8 mouse cellular contexts compared by ENCODE assay signal in genomic region chr4:156255078-156255839, GRCm38 (mm10). TPM values are rescaled to one million over a fixed set of nuclear protein-coding genes. Genes with fewer than 3 reads are reported as not detected.
DNase-seq lines count a peak whose midpoint lies in the region; ATAC-seq lines count a peak whose summit lies in the region.

Gene Samd11 (minus strand): TSS chr4:156255657.

- H3K4me3 ChIP-seq in heart, embryonic 16.5 days (ENCODE audit: low read length), result peak within 1 kb of the TSS; percentile 40
- H3K4me3 ChIP-seq in embryonic facial prominence, embryonic 11.5 days (ENCODE audit: low read depth, low read length), result no peak within 1 kb of the TSS
- 0 out of 2 replicates have a peak within 1 kb of the TSS, but pooled peaks have one; percentile 5 for H3K4me3 ChIP-seq in intestine, embryonic 16.5 days (ENCODE audit: low read length)

- peak within 1 kb of the TSS; percentile 60 for H3K4me2 ChIP-seq in heart, embryonic 16.5 days (ENCODE audit: low read depth, low read length)
- H3K4me2 ChIP-seq in embryonic facial prominence, embryonic 11.5 days (ENCODE audit: low read depth, low read length), result no peak within 1 kb of the TSS; the same call in 1 of the 2 replicates
- H3K4me2 ChIP-seq in intestine, embryonic 16.5 days (ENCODE audit: low read depth, low read length), result peak within 1 kb of the TSS; percentile 15; the same call in 1 of the 2 replicates

- 4% methylated on average over 26 of the region's 26 CpGs for WGBS in heart, embryonic 16.5 days
- WGBS in embryonic facial prominence, embryonic 11.5 days, result 2% methylated on average over 26 of the region's 26 CpGs
- 8% methylated on average over 26 of the region's 26 CpGs for WGBS in intestine, embryonic 16.5 days

- no peaks in the 10 kb centered on the region for H3K9me3 ChIP-seq in heart, embryonic 16.5 days (replicated peaks; ENCODE audit: control insufficient read depth, low read length)
- no peaks in the 10 kb centered on the region for H3K9me3 ChIP-seq in embryonic facial prominence, embryonic 11.5 days (replicated peaks; ENCODE audit: control insufficient read depth, low read length)
- H3K9me3 ChIP-seq in intestine, embryonic 16.5 days (ENCODE audit: control insufficient read depth, low read length), result no peaks in the 10 kb centered on the region

- no peak within 1 kb of the TSS for H3K27ac ChIP-seq in heart, embryonic 16.5 days (ENCODE audit: low read length)
- no peak within 1 kb of the TSS for H3K27ac ChIP-seq in embryonic facial prominence, embryonic 11.5 days (replicated peaks; ENCODE audit: low read depth, low read length)
- H3K27ac ChIP-seq in intestine, embryonic 16.5 days (ENCODE audit: low read length), result no peak within 1 kb of the TSS

- no peaks in the 10 kb centered on the region for H3K36me3 ChIP-seq in heart, embryonic 16.5 days (ENCODE audit: control insufficient read depth, insufficient read depth)
- no peaks in the 10 kb centered on the region for H3K36me3 ChIP-seq in embryonic facial prominence, embryonic 11.5 days (replicated peaks; ENCODE audit: control insufficient read depth, insufficient read depth, low read depth, low read length)
- no peaks in the 10 kb centered on the region for H3K36me3 ChIP-seq in intestine, embryonic 16.5 days (ENCODE audit: control insufficient read depth, insufficient read depth, low read length)

- peaks cover 30% of the 10 kb centered on the region for H3K27me3 ChIP-seq in heart, embryonic 16.5 days (ENCODE audit: control insufficient read depth, insufficient read depth, low read length)
- peaks cover 16% of the 10 kb centered on the region for H3K27me3 ChIP-seq in embryonic facial prominence, embryonic 11.5 days (ENCODE audit: control insufficient read depth, insufficient read depth, low read length)
- H3K27me3 ChIP-seq in intestine, embryonic 16.5 days (replicated peaks; ENCODE audit: control insufficient read depth, insufficient read depth, low read length), result peaks cover 26% of the 10 kb centered on the region

- DNase-seq in heart, postnatal 14 days, result no peak
- peak; percentile 8 for DNase-seq in embryonic facial prominence, embryonic 11.5 days (ENCODE audit: low spot score)
- peak; percentile 10 to 26 for DNase-seq in natural killer cell, adult 2 months (ENCODE audit: low spot score in 2 of 2)
- no peak for DNase-seq in cerebellum, adult 11 months
- no peak for DNase-seq in layer of hippocampus, postnatal 25 days (ENCODE audit: extremely low spot score in 1 of 2, low spot score in 1 of 2)

- H3K9ac ChIP-seq in heart, embryonic 16.5 days (ENCODE audit: low read length), result no peak within 1 kb of the TSS
- no peak within 1 kb of the TSS for H3K9ac ChIP-seq in embryonic facial prominence, embryonic 11.5 days (replicated peaks; ENCODE audit: low read length)
- H3K9ac ChIP-seq in intestine, embryonic 16.5 days (ENCODE audit: low read depth, low read length), result no peak within 1 kb of the TSS

- H3K4me1 ChIP-seq in heart, embryonic 16.5 days (ENCODE audit: control insufficient read depth, insufficient read depth, low read length), result peaks cover 10% of the 10 kb centered on the region; the same call in 1 of the 2 replicates
- no peaks in the 10 kb centered on the region; the same call in 1 of the 2 replicates for H3K4me1 ChIP-seq in embryonic facial prominence, embryonic 11.5 days (ENCODE audit: control insufficient read depth, insufficient read depth, low read length)
- H3K4me1 ChIP-seq in intestine, embryonic 16.5 days (ENCODE audit: control insufficient read depth, insufficient read depth, low read length), result peaks cover 10% of the 10 kb centered on the region

- intact Hi-C loops in heart, postnatal 14 days (cut with DNase I), result no loop called here

- ATAC-seq in heart, embryonic 16.5 days (replicated peaks; ENCODE audit: extremely low read depth, insufficient read depth, low FRiP score), result no peak; the same call in 1 of the 2 replicates
- ATAC-seq in embryonic facial prominence, embryonic 11.5 days (replicated peaks; ENCODE audit: insufficient number of reproducible peaks, low FRiP score, low TSS enrichment, low read depth), result 0 out of 2 replicates have a peak, but pooled peaks have one; percentile 36
- ATAC-seq in intestine, embryonic 16.5 days, result peak; percentile 55
- no peak; the same call in 1 of the 2 replicates for ATAC-seq in frontal cortex, adult (ENCODE audit: low TSS enrichment)

RNA-seq across cellular contexts. Expression of gene Samd11, which starts in this region (rescaled TPM):
- 0.26 and 0.60 TPM in 2 replicates for polyA plus RNA-seq in heart, embryonic 16.5 days (2015; fragmentation: Nextera tagmentation; extraction: Ambion mirVana)
- total RNA-seq in heart, postnatal 14 days (2021), result under 1 TPM; 0.22 TPM
- 0.70 and 1.4 TPM in 2 replicates for polyA plus RNA-seq in embryonic facial prominence, embryonic 11.5 days (2014; fragmentation: Nextera tagmentation; extraction: Ambion mirVana)
- 0.53 and 1.2 TPM in 2 replicates for polyA plus RNA-seq in intestine, embryonic 16.5 days (2015; fragmentation: Nextera tagmentation; extraction: Ambion mirVana)
- total RNA-seq in layer of hippocampus, postnatal 25 days (2021), result 1 to 10 TPM; 3.9 to 4.9 TPM

Comparison
In these comparisons a context has a peak if more than half of its experiments do, and no peak if none do; other contexts are left out.
1. RNA of gene Samd11 (total RNA-seq): 3.9 to 4.9 TPM in layer of hippocampus, postnatal 25 days; 0.22 TPM in heart, postnatal 14 days; every median in the first group is over 4 times any median in the second.
2. ATAC-seq: peak in embryonic facial prominence, embryonic 11.5 days (single experiment) and intestine, embryonic 16.5 days (single experiment); none in heart, embryonic 16.5 days (single experiment) and frontal cortex, adult (single experiment).
3. DNase-seq: peak in embryonic facial prominence, embryonic 11.5 days (single experiment) and natural killer cell, adult 2 months (2 of 2); none in heart, postnatal 14 days (0 of 2), cerebellum, adult 11 months (single experiment) and layer of hippocampus, postnatal 25 days (0 of 2).